16 mouse cellular contexts compared by ENCODE assay signal in genomic region chr15:84592240-84592639, GRCm38 (mm10). TPM values are rescaled to one million over a fixed set of nuclear protein-coding genes. Genes with fewer than 3 reads are reported as not detected.
DNase-seq lines count a peak whose midpoint lies in the region; ATAC-seq and TF ChIP-seq lines count a peak whose summit lies in the region.
"Had no signal": no experiment of that assay in that cellular context is flagged by ENCODE, and none has a peak within 500 bp of the region (broad histone marks: within the 10 kb centered on the region; RNA-seq: fewer than 3 reads in every experiment).

No protein-coding gene starts in this region.

- H3K27ac ChIP-seq in heart, embryonic 11.5 days (ENCODE audit: low read depth, low read length): no peak overlapping the region
- no peak overlapping the region for H3K27ac ChIP-seq in stomach, postnatal 0 days (replicated peaks)
- H3K27ac ChIP-seq: heart, embryonic 13.5 days; limb, embryonic 15.5 days; midbrain, embryonic 12.5 days; neural tube, embryonic 15.5 days had no signal

- peaks cover 10% of the 10 kb centered on the region for H3K4me1 ChIP-seq in heart, embryonic 11.5 days (ENCODE audit: control insufficient read depth, insufficient read depth, low read length)
- H3K4me1 ChIP-seq in stomach, postnatal 0 days (replicated peaks; ENCODE audit: control insufficient read depth, insufficient read depth): no peaks in the 10 kb centered on the region

- WGBS in heart, embryonic 11.5 days (ENCODE audit: insufficient replicate concordance): 58% methylated on average over 5 of the region's 5 CpGs
- WGBS in stomach, postnatal 0 days: 69% methylated on average over 5 of the region's 5 CpGs

- no peaks in the 10 kb centered on the region for H3K36me3 ChIP-seq in heart, embryonic 11.5 days (ENCODE audit: control insufficient read depth, insufficient read depth, low read length)
- H3K36me3 ChIP-seq in stomach, postnatal 0 days (ENCODE audit: control insufficient read depth, insufficient read depth, low read length): no peaks in the 10 kb centered on the region
- H3K36me3 ChIP-seq: heart, embryonic 13.5 days; limb, embryonic 15.5 days; midbrain, embryonic 12.5 days; neural tube, embryonic 15.5 days had no signal

- TF ChIP-seq EP300 in stomach, postnatal 0 days (optimal IDR thresholded peaks at IDR 0.05): no peak

- H3K27me3 ChIP-seq in heart, embryonic 11.5 days (ENCODE audit: control insufficient read depth, insufficient read depth, low read length): peaks cover 4% of the 10 kb centered on the region
- no peaks in the 10 kb centered on the region for H3K27me3 ChIP-seq in stomach, postnatal 0 days (ENCODE audit: control insufficient read depth, insufficient read depth, low read length)
- H3K27me3 ChIP-seq: limb, embryonic 15.5 days; midbrain, embryonic 12.5 days had no signal

- no peak for TF ChIP-seq POLR2A in brain, embryonic 14.5 days (IDR thresholded peaks at IDR 0.05; ENCODE audit: borderline replicate concordance, extremely low read depth, insufficient read depth, insufficient read length, poor library complexity, severe bottlenecking)

- H3K4me2 ChIP-seq in heart, embryonic 11.5 days: no peak overlapping the region
- H3K4me2 ChIP-seq in stomach, postnatal 0 days (replicated peaks; ENCODE audit: low read depth): no peak overlapping the region
- H3K4me2 ChIP-seq: heart, embryonic 13.5 days; limb, embryonic 15.5 days; midbrain, embryonic 12.5 days; neural tube, embryonic 15.5 days had no signal

- H3K9ac ChIP-seq in heart, embryonic 11.5 days (ENCODE audit: low read depth, low read length): no peak overlapping the region
- no peak overlapping the region for H3K9ac ChIP-seq in stomach, postnatal 0 days (ENCODE audit: low read length)
- H3K9ac ChIP-seq: heart, embryonic 13.5 days; limb, embryonic 15.5 days; midbrain, embryonic 12.5 days; neural tube, embryonic 15.5 days had no signal

- peak; percentile 35 to 47 for DNase-seq in heart, postnatal 14 days
- DNase-seq in ovary, adult 18-20 months (ENCODE audit: low spot score): peak; percentile 72
- DNase-seq in ovary, postnatal 10 days (ENCODE audit: low spot score): no peak
- peak; percentile 78 for DNase-seq in brain, embryonic 14.5 days (ENCODE audit: low read depth)
- no peak for DNase-seq in stomach, postnatal 0 days (ENCODE audit: low spot score)
- DNase-seq: cerebellum, adult 8-10 months; kidney, adult 2 months; layer of hippocampus, adult 9-11 months; lung, postnatal 14 days had no signal

- intact Hi-C loops in heart, postnatal 14 days (cut with DNase I): no loop called here

- ATAC-seq in heart, embryonic 11.5 days (replicated peaks; ENCODE audit: insufficient number of reproducible peaks, low FRiP score, low TSS enrichment): no peak
- ATAC-seq in stomach, postnatal 0 days (ENCODE audit: low FRiP score, low TSS enrichment): no peak
- no peak for ATAC-seq in monocyte, adult 5-6 weeks (replicated peaks; ENCODE audit: insufficient number of reproducible peaks, low FRiP score, low TSS enrichment, poor library complexity, severe bottlenecking)
- ATAC-seq: CD4-positive, CD25-positive, alpha-beta regulatory T cell, adult 4 months had no signal

- H3K4me3 ChIP-seq in heart, embryonic 11.5 days (ENCODE audit: low read depth, low read length): no peak overlapping the region
- H3K4me3 ChIP-seq in stomach, postnatal 0 days (ENCODE audit: low read depth, low read length): no peak overlapping the region
- H3K4me3 ChIP-seq: heart, embryonic 13.5 days; limb, embryonic 15.5 days; midbrain, embryonic 12.5 days; neural tube, embryonic 15.5 days had no signal

- no peaks in the 10 kb centered on the region for H3K9me3 ChIP-seq in heart, embryonic 11.5 days (replicated peaks; ENCODE audit: control insufficient read depth, low read length)
- no peaks in the 10 kb centered on the region for H3K9me3 ChIP-seq in stomach, postnatal 0 days (ENCODE audit: control insufficient read depth, low read length)
- H3K9me3 ChIP-seq: heart, embryonic 13.5 days; limb, embryonic 15.5 days; midbrain, embryonic 12.5 days; neural tube, embryonic 15.5 days had no signal

- TF ChIP-seq CTCF in brain, embryonic 14.5 days (IDR thresholded peaks at IDR 0.05; ENCODE audit: borderline replicate concordance, extremely low read depth, insufficient read depth, insufficient read length): no peak
- TF ChIP-seq CTCF in stomach, postnatal 0 days (IDR thresholded peaks at IDR 0.05; ENCODE audit: low read depth): peak; percentile 21; the same call in 1 of the 2 replicates

RNA-seq across cellular contexts. Expression of gene Rtl6, which starts 34.6 kb away (rescaled TPM):
- total RNA-seq in heart, postnatal 14 days (2021): 1 to 10 TPM; 7.2 to 7.4 TPM
- 6.4 and 8.9 TPM in 2 replicates for polyA plus RNA-seq in heart, embryonic 11.5 days (2014; fragmentation: Nextera tagmentation; extraction: Ambion mirVana)
- polyA plus RNA-seq in brain, embryonic 14.5 days (2012; rRNA removed): 50.4 and 70.9 TPM in 2 replicates
- polyA plus RNA-seq in stomach, postnatal 0 days (2015; fragmentation: Nextera tagmentation; extraction: Ambion mirVana): 3.5 and 3.8 TPM in 2 replicates
- 0.67 to 2.3 TPM (median 2.0 TPM) in 3 replicates for total RNA-seq in monocyte, adult 5-6 weeks (2017)

Comparison
In these comparisons a context has a peak if more than half of its experiments do, and no peak if none do; other contexts are left out.
1. DNase-seq: peak in heart, postnatal 14 days (2 of 2), ovary, adult 18-20 months (single experiment) and brain, embryonic 14.5 days (single experiment); none in ovary, postnatal 10 days (single experiment) and stomach, postnatal 0 days (single experiment).